Mouse (Mus musculus) layer of hippocampus, adult 2 months (tissue): ENCODE measurements around the gene Tbcel. TPM values are rescaled to one million over a fixed set of nuclear protein-coding genes. Genes with fewer than 3 reads are reported as not detected.

Experiments
- DNase-seq, 2 experiments: peaks; one replicate each; pipeline ENCODE4 v3.0.0; 2022; ENCODE audit warnings: low spot score in 2 of 2
- H3K27ac ChIP-seq: fragments of 200-600 bp; 2 replicates; pipeline ENCODE4 v1.8.1; 2022
- H3K4me3 ChIP-seq: fragments of 200-600 bp; 2 replicates; pipeline ENCODE4 v1.8.1; 2022; ENCODE audit warnings: mild to moderate bottlenecking
- CTCF ChIP-seq: fragments of 200-600 bp; conservative IDR thresholded peaks from 2 replicates; pipeline ENCODE4 v1.8.1; 2022; ENCODE audit warnings: antibody characterized with exemption, mild to moderate bottlenecking, moderate library complexity
- total RNA-seq, 2 experiments: library from RNA; stranded (reverse); gene quantifications; 2 replicates each; pipeline ENCODE4 v1.2.3; 2021

The Tbcel gene
- total RNA-seq, 2 experiments from 2014 or later, result 57.9 to 61.0 TPM

DNA sequence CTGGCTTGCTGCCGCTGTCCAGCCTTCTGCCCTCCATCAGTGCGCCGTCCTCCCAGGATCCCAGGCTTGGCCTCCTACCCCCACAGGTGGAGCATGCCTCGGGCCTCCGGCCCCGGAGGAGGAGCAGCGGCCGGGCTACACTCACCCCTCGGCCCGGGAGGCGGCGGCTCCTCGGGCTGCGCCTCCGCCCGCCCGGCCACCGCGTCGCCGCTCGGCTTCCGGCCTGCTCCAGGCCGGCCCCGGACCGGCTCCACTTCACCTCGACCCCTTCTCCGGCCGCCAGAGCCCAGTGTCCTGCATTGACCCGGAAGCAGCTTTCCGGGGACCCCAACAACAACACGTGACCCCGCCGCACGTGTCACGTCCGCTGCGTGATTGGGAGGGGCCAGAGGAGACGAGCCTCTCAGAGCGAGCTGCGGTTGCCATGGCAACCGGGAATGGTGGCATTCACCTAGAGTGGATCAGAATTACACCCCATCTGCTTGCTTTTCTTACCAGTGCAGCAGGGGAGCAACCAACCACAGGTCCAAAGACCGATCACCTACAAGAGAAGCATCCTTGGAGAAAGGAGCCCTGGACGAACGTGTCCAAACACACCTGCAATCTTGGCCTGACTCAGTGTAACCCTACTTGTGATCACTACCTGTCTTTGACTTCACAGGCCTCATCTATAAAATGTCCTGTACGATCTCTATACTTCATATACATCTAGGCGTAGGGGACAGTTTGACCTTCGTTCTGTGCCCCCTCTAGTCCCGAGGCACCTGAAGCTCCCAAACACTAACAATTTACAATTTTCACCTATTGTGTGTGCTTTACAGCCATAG lies 35.5 kb downstream of the Tbcel start:
- DNase-seq, result peak; percentile 92 to 94
- no peak for TF ChIP-seq CTCF
- H3K27ac ChIP-seq, result peak overlapping the region; percentile 96
- peak overlapping the region; percentile 64 for H3K4me3 ChIP-seq

DNA sequence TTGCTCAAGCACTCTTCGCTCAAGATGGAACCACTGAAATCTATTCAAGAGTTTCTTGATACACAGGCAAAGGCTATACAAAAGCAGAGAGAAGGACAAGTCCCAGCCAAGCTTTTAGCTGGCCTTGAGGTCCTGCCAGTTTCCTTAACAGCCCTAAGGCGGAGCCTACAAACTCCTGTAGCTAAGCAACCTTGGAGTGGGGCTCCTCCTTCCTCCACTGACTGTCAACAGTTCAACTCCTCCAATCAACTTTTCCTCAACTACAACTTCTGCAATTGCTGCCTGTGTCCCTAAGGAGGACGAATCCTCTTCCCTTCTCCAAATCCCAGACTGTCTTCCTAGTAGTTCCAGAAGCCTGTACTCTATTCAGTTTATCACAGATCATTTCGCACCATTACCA lies 36.4 kb downstream of the Tbcel start:
- no peak for TF ChIP-seq CTCF
- peak in 1 of 2 experiments; percentile 60 for DNase-seq
- Histone ChIP-seq H3K4me3 (peak overlapping the region; percentile 64), H3K27ac (peak overlapping the region; percentile 96)

DNA sequence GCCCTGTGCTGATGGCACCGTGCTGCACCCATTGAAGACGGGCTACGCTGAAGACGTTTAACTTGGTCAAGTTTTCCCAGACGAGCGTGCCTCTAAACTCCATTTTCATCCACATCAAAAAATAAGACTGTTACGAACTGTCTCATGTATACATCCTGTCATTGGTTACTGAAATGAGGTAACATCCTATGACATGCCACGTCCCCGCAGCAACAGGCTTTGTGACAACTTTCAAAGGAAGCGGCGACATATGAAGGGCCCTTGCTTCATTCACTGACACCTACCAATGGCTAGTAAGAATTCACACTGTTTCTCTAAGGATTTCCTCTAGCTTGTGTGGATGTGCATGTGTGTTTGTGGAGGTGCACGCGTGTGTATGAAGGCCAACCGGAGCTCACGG lies 38.3 kb downstream of the Tbcel start:
- no peak overlapping the region for H3K4me3 ChIP-seq
- TF ChIP-seq CTCF, result no peak
- DNase-seq, result no peak
- peak overlapping the region; percentile 96; the same call in 1 of the 2 replicates for H3K27ac ChIP-seq

DNA sequence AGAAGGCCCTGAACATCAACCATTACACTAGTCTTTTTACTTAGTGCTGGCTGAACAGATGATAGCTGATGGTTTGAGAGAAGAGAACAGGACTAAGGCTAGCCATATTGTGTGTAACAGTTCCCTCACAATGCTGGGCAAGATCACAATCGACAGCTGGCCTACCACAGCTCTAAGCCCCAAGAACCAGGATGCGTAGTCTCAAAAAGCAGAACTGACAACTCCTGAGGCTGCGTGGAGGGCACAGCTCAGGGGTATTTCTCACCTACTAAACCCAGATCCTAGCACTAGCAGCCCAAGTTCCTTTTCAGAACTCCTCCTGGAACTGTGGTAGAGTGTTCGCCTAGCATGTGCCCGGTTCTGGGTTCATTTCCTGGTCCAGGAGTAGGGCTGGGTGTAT lies 39.2 kb downstream of the Tbcel start:
- Histone ChIP-seq H3K27ac (peak overlapping the region; percentile 96; the same call in 1 of the 2 replicates), H3K4me3 (no peak overlapping the region)
- no peak for DNase-seq
- no peak for TF ChIP-seq CTCF

DNA sequence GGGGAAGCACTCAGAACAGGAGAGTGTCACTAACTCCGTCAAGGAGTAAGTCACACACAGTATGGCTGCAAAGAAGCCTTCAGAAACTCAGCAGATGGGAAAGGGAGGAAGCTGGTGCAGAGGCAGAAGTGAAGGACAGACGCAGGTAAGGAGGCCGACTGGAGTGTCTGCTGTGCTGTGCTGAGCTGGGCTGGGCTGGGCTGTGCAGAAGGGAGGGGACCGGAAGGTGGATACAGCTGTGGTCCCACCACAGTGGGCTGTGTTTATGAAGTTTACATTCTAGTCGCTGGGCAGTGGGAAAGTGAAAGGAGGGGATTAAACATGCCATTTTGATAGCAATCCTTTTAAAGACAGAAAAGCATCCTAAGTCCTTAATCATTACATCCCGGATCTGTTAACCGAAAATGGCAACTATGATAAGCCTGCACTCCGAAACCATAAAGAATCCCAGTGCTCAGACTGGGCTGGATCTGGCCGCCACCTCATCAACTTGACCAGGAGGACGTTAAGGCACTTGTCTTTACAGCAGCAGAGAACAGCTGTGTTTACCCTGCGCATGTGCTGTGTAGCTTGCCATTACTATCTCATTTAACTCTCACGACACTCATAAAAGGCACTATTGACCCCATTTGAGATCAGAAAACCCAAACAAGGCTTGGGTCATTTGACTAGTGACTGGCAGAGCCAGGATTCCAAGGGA lies 40.3 kb downstream of the Tbcel start:
- Histone ChIP-seq H3K27ac (peak overlapping the region; percentile 96), H3K4me3 (no peak overlapping the region)
- TF ChIP-seq CTCF, result no peak
- DNase-seq, result no peak

- H3K27ac ChIP-seq, result peak overlapping the region; percentile 55; the same call in 1 of the 2 replicates
- no peak overlapping the region for H3K4me3 ChIP-seq
- TF ChIP-seq CTCF, result no peak
- no peak for DNase-seq
These were observed 41.9 kb downstream of the Tbcel start for GRCm38 (mm10) chr9:42465661-42466091.

GRCm38 (mm10) chr9:42464181-42464580 lies 43.4 kb downstream of the Tbcel start:
- no peak for TF ChIP-seq CTCF
- Histone ChIP-seq H3K4me3 (no peak overlapping the region), H3K27ac (peak overlapping the region; percentile 79; the same call in 1 of the 2 replicates)
- no peak for DNase-seq

DNA sequence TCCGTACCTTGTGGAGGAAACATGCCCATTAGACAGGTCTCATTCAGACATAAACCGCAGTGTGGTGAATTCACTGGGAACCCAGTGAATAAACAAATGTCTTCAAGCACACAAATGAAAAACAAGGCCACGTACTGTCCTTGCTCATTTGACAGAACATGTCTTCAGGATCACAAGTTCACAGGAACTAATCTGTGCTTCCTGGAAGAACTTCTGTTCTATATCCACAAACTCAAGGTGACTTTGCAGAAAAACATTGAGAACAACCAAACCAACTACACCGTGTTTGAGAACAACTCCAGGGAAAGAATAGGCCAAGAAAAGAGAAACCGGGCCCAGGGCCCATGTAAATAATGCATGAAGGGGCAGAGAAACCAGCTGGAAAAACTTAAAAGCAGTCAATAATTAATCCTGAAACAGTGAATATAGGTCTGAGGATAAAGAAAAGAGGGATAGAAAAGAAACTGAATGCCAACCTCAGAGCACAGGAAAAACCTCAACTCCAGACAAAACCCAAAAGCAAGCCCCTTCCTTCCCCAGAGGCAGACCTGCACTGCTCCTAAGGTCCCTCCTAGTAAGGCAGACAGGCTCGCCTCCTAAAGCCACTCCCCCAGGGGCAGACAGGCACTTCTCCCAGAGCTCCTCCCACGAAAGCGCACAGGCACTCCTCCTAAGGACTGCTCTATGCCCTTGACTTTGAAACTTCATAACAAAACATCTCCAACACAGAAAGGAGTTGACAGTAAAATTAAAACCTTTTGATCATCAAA lies 44.2 kb downstream of the Tbcel start:
- no peak for DNase-seq
- no peak for TF ChIP-seq CTCF
- Histone ChIP-seq H3K27ac (peak overlapping the region; percentile 79), H3K4me3 (no peak overlapping the region)

DNA sequence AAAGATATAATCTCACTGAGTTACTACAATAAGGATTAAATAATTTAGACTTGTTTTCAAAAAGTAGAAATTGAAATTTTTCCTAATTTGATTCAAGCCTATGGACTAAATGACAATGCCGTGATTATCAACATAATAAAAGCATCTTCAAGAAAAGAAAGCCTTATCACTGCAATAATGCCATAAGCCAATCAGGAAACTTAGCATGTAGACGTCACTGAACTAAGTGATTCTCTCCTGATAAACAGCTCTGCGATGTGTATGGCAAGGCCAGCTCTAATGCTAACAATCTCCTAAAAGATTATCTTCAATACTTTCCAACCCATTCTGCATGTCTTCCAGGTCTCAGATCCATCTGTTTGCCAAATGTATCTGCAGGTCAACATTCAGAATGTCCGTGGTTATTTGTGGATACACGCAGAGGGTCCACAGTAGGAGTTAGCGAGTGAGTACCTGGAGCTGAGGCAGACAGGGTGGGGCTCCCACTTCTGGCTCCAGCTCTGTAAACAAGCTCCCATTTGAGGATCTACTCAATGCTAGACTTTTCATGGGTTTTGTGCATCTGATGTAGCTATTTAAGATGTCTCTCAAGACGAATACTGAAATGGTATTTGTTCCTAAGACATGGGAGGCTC lies 44.9 kb downstream of the Tbcel start:
- Histone ChIP-seq H3K27ac (peak overlapping the region; percentile 79), H3K4me3 (no peak overlapping the region)
- TF ChIP-seq CTCF, result no peak
- no peak for DNase-seq

DNA sequence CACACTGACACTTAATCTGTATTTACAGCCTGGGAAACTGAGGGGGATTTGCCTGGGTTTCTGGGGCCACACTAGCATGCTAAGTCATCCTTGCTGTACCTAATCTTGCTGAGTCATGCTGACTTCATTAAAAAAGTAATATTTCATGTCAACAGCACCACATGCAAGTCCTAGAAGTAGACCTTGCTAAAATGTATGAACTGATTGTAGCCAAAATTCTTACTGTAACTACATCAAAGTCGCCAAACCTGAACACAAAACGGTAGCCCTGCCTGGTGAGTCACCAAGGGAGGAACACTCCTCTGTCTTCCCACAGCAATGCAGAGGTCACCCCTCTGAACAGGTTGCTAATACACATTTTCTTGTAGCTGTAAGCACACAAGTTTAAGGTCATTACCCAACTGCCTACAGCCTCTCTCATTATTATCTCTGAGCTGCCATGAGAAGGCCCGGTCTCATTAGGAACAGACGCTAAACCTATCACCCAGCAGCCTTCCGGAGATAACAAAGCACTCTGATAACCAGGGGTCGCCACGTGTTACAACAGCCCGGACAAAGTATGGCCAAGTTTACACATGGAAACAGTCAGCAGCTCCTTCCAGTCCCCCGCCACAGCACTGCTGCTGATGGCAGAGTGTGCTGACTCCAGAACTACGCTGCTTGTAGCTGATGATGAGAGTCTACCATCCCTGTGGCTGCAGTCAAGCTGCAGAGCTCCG lies 46.1 kb downstream of the Tbcel start:
- TF ChIP-seq CTCF, result no peak
- Histone ChIP-seq H3K4me3 (no peak overlapping the region), H3K27ac (peak overlapping the region; percentile 79)
- DNase-seq, result no peak

DNA sequence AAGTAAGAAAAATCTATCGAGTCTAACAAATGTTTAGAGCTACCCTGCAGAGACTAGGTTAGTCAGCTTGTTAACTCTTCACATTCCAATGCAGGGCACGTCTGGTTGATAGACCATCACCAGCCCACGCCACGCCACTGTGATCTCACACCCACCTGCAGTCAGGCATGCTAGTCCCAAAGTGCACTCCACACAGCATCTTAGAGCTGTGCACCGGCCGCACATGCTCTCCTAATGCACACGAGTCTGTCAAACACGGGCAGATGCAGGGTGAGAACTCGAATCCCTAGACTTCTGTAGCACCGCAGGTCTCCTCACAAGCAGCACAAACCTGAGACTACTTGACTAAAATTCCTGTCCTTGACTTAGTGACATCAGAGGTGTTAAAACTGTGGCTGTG lies 47.3 kb downstream of the Tbcel start:
- no peak for DNase-seq
- Histone ChIP-seq H3K4me3 (no peak overlapping the region), H3K27ac (peak overlapping the region; percentile 79; the same call in 1 of the 2 replicates)
- TF ChIP-seq CTCF, result no peak

DNA sequence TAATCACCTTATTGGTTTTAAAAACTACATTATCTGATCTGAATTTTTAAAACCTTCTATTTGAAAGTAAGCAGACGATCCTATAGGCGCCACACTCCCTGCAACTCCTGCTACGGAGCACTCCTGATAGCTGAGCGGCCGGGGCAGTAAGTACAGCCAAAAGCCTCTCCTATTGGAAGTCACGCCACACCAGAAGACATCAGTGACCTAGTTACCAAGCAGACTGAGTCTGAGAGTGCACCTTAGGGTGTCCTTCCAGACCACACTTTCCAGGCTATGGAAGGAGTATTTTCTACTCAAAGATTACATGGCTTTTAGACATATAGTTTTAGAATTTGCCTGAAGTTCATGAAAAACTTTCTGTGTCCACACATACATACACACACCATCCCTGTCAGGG lies 47.9 kb downstream of the Tbcel start:
- Histone ChIP-seq H3K4me3 (no peak overlapping the region), H3K27ac (no peak overlapping the region)
- TF ChIP-seq CTCF, result no peak
- DNase-seq, result no peak
